Mouse (Mus musculus): ENCODE data around the gene Itga1. TPM values are rescaled to one million over a fixed set of nuclear protein-coding genes. Genes with fewer than 3 reads are reported as not detected.

The Itga1 gene
- polyA plus RNA-seq, 2 experiments = 4.5 to 8.4 TPM

DNA sequence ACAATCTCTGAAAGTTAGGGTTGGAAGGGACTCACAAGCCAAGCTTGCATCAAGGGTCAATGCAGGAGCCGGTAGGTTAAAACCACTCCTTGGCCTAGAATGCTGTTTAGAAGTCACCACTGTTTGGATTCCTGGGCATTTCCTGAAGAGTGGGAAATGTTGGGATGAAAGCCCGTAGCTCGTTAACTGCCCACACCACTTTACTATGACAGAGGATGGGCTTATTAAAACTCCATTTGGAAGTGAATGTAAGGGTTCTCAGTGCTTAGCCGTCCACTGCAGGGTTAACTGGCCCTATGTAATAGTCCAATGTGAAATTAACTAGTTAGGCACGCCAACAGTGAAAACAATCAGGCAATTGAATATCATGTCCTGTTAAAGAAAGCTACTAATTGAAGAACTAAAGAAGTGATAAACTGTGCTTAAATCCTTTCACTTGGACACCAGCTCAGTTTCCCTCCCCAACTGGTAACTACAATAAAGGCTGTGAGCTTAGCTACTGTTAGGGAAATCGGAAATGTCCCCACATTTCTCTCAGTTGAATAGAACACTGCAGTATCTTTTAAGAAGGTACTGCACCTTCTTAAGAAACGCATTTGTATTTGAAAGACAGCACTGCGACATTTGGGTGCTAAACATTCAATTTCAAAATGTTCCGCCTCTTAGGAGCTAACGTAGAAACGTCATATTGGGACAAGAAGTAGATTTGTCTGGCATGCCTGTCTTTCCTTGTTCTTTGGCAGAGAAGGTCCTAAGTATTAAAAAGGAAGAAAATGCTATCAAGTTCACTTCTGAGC lies 1.2 kb downstream of the Itga1 start:
- DNase-seq (ENCODE audit: low spot score) (no peak), ATAC-seq (ENCODE audit: low FRiP score, low read depth) (no peak)
- TF ChIP-seq POLR2A (IDR thresholded peaks at IDR 0.05; ENCODE audit: borderline replicate concordance, extremely low read depth, insufficient read depth, insufficient read length) = no peak
- Histone ChIP-seq H3K27me3 (ENCODE audit: control insufficient read depth, insufficient read depth, low read length) (no peaks in the 10 kb centered on the region), H3K4me2 (replicated peaks; ENCODE audit: low read depth, low read length, severe bottlenecking) (peak overlapping the region; percentile 93), H3K9me3 (ENCODE audit: control insufficient read depth, low read length) (no peaks in the 10 kb centered on the region), H3K9ac (ENCODE audit: low read depth, low read length, severe bottlenecking) (peak overlapping the region; percentile 64), H3K4me1 (ENCODE audit: control insufficient read depth, insufficient read depth, low read length) (0 out of 2 replicates have a peak, but pooled peaks cover 4% of the 10 kb centered on the region), H3K27ac (replicated peaks; ENCODE audit: low read depth, low read length) (no peak overlapping the region), H3K4me3 (replicated peaks; ENCODE audit: low read length) (peak overlapping the region; percentile 59), H3K36me3 (ENCODE audit: control insufficient read depth, insufficient read depth, low read length) (no peaks in the 10 kb centered on the region)
- 31% methylated on average over 11 of the region's 11 CpGs for WGBS

DNA sequence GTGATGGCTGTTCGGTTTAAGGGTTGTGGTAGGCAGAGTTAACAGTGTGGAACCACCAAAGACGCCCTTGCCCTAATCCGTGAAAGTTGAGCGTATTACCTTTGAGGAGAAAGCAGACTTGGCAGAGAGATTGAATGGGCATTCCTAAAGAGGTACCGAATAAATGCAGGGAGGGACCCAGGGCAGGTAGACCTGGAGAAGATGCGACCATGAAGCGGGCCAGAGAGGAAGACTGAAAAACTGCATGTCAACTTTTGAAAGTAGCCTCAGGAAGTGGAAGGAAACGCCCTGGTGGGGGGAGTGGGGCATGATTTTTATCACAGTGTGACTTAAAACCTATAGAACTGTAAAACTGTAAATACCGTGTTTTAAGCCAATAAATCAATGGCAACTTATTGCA lies 2.4 kb downstream of the Itga1 start:
- 0 out of 2 replicates have a peak, but pooled peaks cover 4% of the 10 kb centered on the region for H3K4me1 ChIP-seq (ENCODE audit: control insufficient read depth, insufficient read depth, low read length)
- no peaks in the 10 kb centered on the region for H3K27me3 ChIP-seq (ENCODE audit: control insufficient read depth, insufficient read depth, low read length)
- DNase-seq (ENCODE audit: low spot score) = no peak
- H3K9ac ChIP-seq (ENCODE audit: low read depth, low read length, severe bottlenecking) = no peak overlapping the region
- no peak for ATAC-seq (ENCODE audit: low FRiP score, low read depth)
- H3K4me2 ChIP-seq (replicated peaks; ENCODE audit: low read depth, low read length, severe bottlenecking) = no peak overlapping the region
- WGBS = 83% methylated on average over 9 of the region's 9 CpGs
- no peak overlapping the region for H3K4me3 ChIP-seq (replicated peaks; ENCODE audit: low read length)
- no peak overlapping the region for H3K27ac ChIP-seq (replicated peaks; ENCODE audit: low read depth, low read length)
- TF ChIP-seq POLR2A (IDR thresholded peaks at IDR 0.05; ENCODE audit: borderline replicate concordance, extremely low read depth, insufficient read depth, insufficient read length) = no peak
- H3K36me3 ChIP-seq (ENCODE audit: control insufficient read depth, insufficient read depth, low read length) = no peaks in the 10 kb centered on the region
- no peaks in the 10 kb centered on the region for H3K9me3 ChIP-seq (ENCODE audit: control insufficient read depth, low read length)

DNA sequence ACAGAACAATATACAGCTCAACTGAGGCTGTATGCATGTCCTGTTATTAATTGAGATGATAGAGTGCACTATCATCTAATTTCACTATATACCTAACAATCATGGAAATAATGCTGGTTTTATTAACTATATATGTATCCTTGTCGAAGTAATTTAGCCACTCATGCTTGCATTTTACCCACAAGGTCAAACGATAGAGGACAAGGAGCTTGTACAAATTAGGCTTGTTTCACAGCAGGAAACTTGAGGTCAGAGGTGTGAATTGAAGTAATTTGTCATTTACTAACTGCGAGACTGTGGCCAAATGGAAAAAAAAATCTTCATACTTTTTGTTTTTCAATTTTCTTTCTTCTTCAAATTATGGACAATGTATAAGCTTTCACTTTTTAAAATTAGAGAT lies 3.5 kb downstream of the Itga1 start:
- TF ChIP-seq POLR2A (IDR thresholded peaks at IDR 0.05; ENCODE audit: borderline replicate concordance, extremely low read depth, insufficient read depth, insufficient read length) = no peak
- Histone ChIP-seq H3K4me3 (replicated peaks; ENCODE audit: low read length) (no peak overlapping the region), H3K27ac (replicated peaks; ENCODE audit: low read depth, low read length) (no peak overlapping the region), H3K4me2 (replicated peaks; ENCODE audit: low read depth, low read length, severe bottlenecking) (no peak overlapping the region), H3K9ac (ENCODE audit: low read depth, low read length, severe bottlenecking) (no peak overlapping the region), H3K27me3 (ENCODE audit: control insufficient read depth, insufficient read depth, low read length) (no peaks in the 10 kb centered on the region), H3K4me1 (ENCODE audit: control insufficient read depth, insufficient read depth, low read length) (0 out of 2 replicates have a peak, but pooled peaks cover 4% of the 10 kb centered on the region), H3K36me3 (ENCODE audit: control insufficient read depth, insufficient read depth, low read length) (no peaks in the 10 kb centered on the region), H3K9me3 (ENCODE audit: control insufficient read depth, low read length) (no peaks in the 10 kb centered on the region)
- WGBS = 60% methylated on average over 3 of the region's 3 CpGs
- ATAC-seq (ENCODE audit: low FRiP score, low read depth) = no peak
- DNase-seq (ENCODE audit: low spot score) = no peak

DNA sequence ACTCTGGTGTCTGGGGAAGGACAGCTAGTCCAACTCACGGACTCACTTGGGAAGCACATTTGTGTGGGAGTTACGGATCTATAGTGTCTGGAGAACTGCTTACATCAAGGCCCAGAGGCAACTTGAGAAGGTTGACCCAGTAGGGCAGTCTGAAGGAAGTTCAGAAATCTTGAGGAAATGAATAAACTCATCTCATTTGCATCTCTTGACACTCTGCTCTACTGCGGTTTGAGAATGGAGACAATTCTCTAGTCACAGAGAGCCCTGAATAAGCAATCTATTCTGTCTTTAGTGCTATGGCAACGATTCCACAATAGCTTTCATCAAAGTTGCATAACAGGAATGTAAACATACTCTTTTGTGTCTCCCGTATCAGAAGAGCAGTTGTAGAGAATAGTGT lies 4.8 kb downstream of the Itga1 start:
- TF ChIP-seq POLR2A (IDR thresholded peaks at IDR 0.05; ENCODE audit: borderline replicate concordance, extremely low read depth, insufficient read depth, insufficient read length) = no peak
- Histone ChIP-seq H3K36me3 (ENCODE audit: control insufficient read depth, insufficient read depth, low read length) (no peaks in the 10 kb centered on the region), H3K4me2 (replicated peaks; ENCODE audit: low read depth, low read length, severe bottlenecking) (no peak overlapping the region), H3K4me1 (ENCODE audit: control insufficient read depth, insufficient read depth, low read length) (0 out of 2 replicates have a peak, but pooled peaks cover 4% of the 10 kb centered on the region), H3K9me3 (ENCODE audit: control insufficient read depth, low read length) (no peaks in the 10 kb centered on the region), H3K4me3 (replicated peaks; ENCODE audit: low read length) (no peak overlapping the region), H3K27ac (replicated peaks; ENCODE audit: low read depth, low read length) (no peak overlapping the region), H3K27me3 (ENCODE audit: control insufficient read depth, insufficient read depth, low read length) (no peaks in the 10 kb centered on the region), H3K9ac (ENCODE audit: low read depth, low read length, severe bottlenecking) (no peak overlapping the region)
- ATAC-seq (ENCODE audit: low FRiP score, low read depth) (no peak), DNase-seq (ENCODE audit: low spot score) (no peak)
- 77% methylated on average over 5 of the region's 5 CpGs for WGBS

DNA sequence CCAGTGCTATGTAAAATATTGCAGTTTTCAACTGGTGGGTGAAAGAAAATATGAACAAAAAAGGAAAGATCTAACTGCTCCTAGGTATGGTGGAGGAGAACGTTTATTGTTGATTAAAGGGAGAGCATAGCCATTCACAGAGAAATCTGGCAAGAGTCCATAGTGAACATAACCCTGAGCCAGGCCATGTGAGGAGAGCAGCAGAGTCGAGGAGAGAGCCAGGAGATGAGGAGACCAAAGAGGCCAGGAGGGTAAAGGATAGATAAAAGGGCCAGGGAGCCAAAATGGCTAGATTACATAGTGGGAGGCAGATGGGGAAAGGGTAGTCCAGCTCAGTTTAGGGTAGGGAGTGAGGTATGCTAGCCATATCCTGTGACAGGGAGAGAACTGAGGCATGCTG lies 5.5 kb downstream of the Itga1 start:
- no peak overlapping the region for H3K9ac ChIP-seq (ENCODE audit: low read depth, low read length, severe bottlenecking)
- no peak overlapping the region for H3K4me3 ChIP-seq (replicated peaks; ENCODE audit: low read length)
- H3K27ac ChIP-seq (replicated peaks; ENCODE audit: low read depth, low read length) = no peak overlapping the region
- no peak for ATAC-seq (ENCODE audit: low FRiP score, low read depth)
- 0 out of 2 replicates have a peak, but pooled peaks cover 2% of the 10 kb centered on the region for H3K4me1 ChIP-seq (ENCODE audit: control insufficient read depth, insufficient read depth, low read length)
- no peak overlapping the region for H3K4me2 ChIP-seq (replicated peaks; ENCODE audit: low read depth, low read length, severe bottlenecking)
- no peaks in the 10 kb centered on the region for H3K9me3 ChIP-seq (ENCODE audit: control insufficient read depth, low read length)
- H3K27me3 ChIP-seq (ENCODE audit: control insufficient read depth, insufficient read depth, low read length) = no peaks in the 10 kb centered on the region
- H3K36me3 ChIP-seq (ENCODE audit: control insufficient read depth, insufficient read depth, low read length) = no peaks in the 10 kb centered on the region
- 47% methylated on average over 2 of the region's 2 CpGs for WGBS
- DNase-seq (ENCODE audit: low spot score) = no peak
- TF ChIP-seq POLR2A (IDR thresholded peaks at IDR 0.05; ENCODE audit: borderline replicate concordance, extremely low read depth, insufficient read depth, insufficient read length) = no peak
